Mouse (Mus musculus) heart, embryonic 16.5 days (tissue): Measurements from ENCODE around the gene Srpk1. TPM values are rescaled to one million over a fixed set of nuclear protein-coding genes. Genes with fewer than 3 reads are reported as not detected.

Experiments used
- ATAC-seq: fragments of 200-750 bp; cut with Nextera tagmentation; replicated peaks from 2 replicates; pipeline ENCODE4 v1.8.0; 2017; ENCODE audit warnings: moderate number of reproducible peaks; ENCODE audit not compliant: insufficient read depth, low FRiP score; ENCODE audit errors: extremely low read depth
- H3K27ac ChIP-seq: fragments of 300-500 bp; sonication (generic); 2 replicates; pipeline ENCODE4 v1.5.1; 2014; ENCODE audit warnings: mild to moderate bottlenecking, low read length, control low read depth, moderate library complexity
- H3K27me3 ChIP-seq: fragments of 300-500 bp; sonication (generic); 2 replicates; pipeline ENCODE4 v1.6.1; 2014; ENCODE audit warnings: low read length, mixed read lengths; ENCODE audit not compliant: control insufficient read depth, insufficient read depth
- H3K36me3 ChIP-seq: fragments of 300-500 bp; sonication (generic); 2 replicates; pipeline ENCODE4 v1.6.1; 2014; ENCODE audit not compliant: control insufficient read depth, insufficient read depth
- H3K4me1 ChIP-seq: fragments of 300-500 bp; sonication (generic); 2 replicates; pipeline ENCODE4 v1.6.1; 2014; ENCODE audit warnings: low read length, mixed read lengths; ENCODE audit not compliant: control insufficient read depth, insufficient read depth
- H3K4me2 ChIP-seq: fragments of 300-500 bp; sonication (generic); 2 replicates; pipeline ENCODE4 v1.6.1; 2014; ENCODE audit warnings: low read depth, mild to moderate bottlenecking, control low read depth, low read length
- H3K4me3 ChIP-seq: fragments of 300-500 bp; sonication (generic); 2 replicates; pipeline ENCODE4 v1.5.1; 2014; ENCODE audit warnings: mild to moderate bottlenecking, control low read depth, low read length
- H3K9ac ChIP-seq: fragments of 300-500 bp; sonication (generic); 2 replicates; pipeline ENCODE4 v1.6.1; 2014; ENCODE audit warnings: low read length, control low read depth
- H3K9me3 ChIP-seq: fragments of 300-500 bp; sonication (generic); replicated peaks from 2 replicates; pipeline ENCODE4 v1.6.1; 2016; ENCODE audit warnings: low read length; ENCODE audit not compliant: control insufficient read depth
- WGBS: fragments of 180-500 bp; shearing (Covaris S2); extraction: QIAGEN DNeasy Blood & Tissue Kit; methylation state at CpG from one replicate; pipeline ENCODE4 v1.1.7; 2014; 5-methylcytosine and 5-hydroxymethylcytosine counted together
- polyA plus RNA-seq: library from polyadenylated mRNA; unstranded; fragments of >200 nt; fragmentation: Nextera tagmentation; extraction: Ambion mirVana; gene quantifications from 2 replicates; pipeline ENCODE4 v1.2.1, GENCODE M21; 2015

Srpk1 gene
- polyA plus RNA-seq, 1 experiment from 2014 or later: 44.9 TPM

- Histone ChIP-seq H3K4me1 (peaks cover 15% of the 10 kb centered on the region), H3K27ac (no peak overlapping the region), H3K9ac (no peak overlapping the region), H3K36me3 (peaks cover 14% of the 10 kb centered on the region), H3K27me3 (no peaks in the 10 kb centered on the region), H3K9me3 (no peaks in the 10 kb centered on the region), H3K4me3 (no peak overlapping the region), H3K4me2 (no peak overlapping the region)
- WGBS: 95% methylated on average over 1 of the region's 1 CpGs
- ATAC-seq: no peak
Observed at GRCm38 (mm10) chr17:28618775-28619174, 3.7 kb downstream of the Srpk1 start.

GRCm38 (mm10) chr17:28618124-28618523 lies 4.4 kb downstream of the Srpk1 start:
- H3K27ac ChIP-seq: no peak overlapping the region
- H3K9me3 ChIP-seq: no peaks in the 10 kb centered on the region
- peaks cover 14% of the 10 kb centered on the region for H3K36me3 ChIP-seq
- H3K27me3 ChIP-seq: no peaks in the 10 kb centered on the region
- ATAC-seq: no peak
- peaks cover 15% of the 10 kb centered on the region for H3K4me1 ChIP-seq
- no peak overlapping the region for H3K4me2 ChIP-seq
- H3K4me3 ChIP-seq: no peak overlapping the region
- no peak overlapping the region for H3K9ac ChIP-seq
- 77% methylated on average over 7 of the region's 7 CpGs for WGBS

GRCm38 (mm10) chr17:28617636-28618035 lies 4.9 kb downstream of the Srpk1 start:
- no peak overlapping the region for H3K4me2 ChIP-seq
- no peaks in the 10 kb centered on the region for H3K27me3 ChIP-seq
- no peak overlapping the region for H3K27ac ChIP-seq
- peaks cover 14% of the 10 kb centered on the region for H3K4me1 ChIP-seq
- no peak for ATAC-seq
- peaks cover 14% of the 10 kb centered on the region for H3K36me3 ChIP-seq
- WGBS: 83% methylated on average over 10 of the region's 10 CpGs
- H3K4me3 ChIP-seq: no peak overlapping the region
- no peak overlapping the region for H3K9ac ChIP-seq
- H3K9me3 ChIP-seq: no peaks in the 10 kb centered on the region

GRCm38 (mm10) chr17:28615332-28615731 lies 7.2 kb downstream of the Srpk1 start:
- H3K27me3 ChIP-seq: no peaks in the 10 kb centered on the region
- no peak for ATAC-seq
- no peak overlapping the region for H3K4me2 ChIP-seq
- H3K9me3 ChIP-seq: no peaks in the 10 kb centered on the region
- no peak overlapping the region for H3K4me3 ChIP-seq
- H3K27ac ChIP-seq: no peak overlapping the region
- peaks cover 14% of the 10 kb centered on the region for H3K36me3 ChIP-seq
- WGBS: 89% methylated on average over 4 of the region's 4 CpGs
- H3K9ac ChIP-seq: no peak overlapping the region
- H3K4me1 ChIP-seq: peaks cover 2% of the 10 kb centered on the region

- Histone ChIP-seq H3K36me3 (peaks cover 8% of the 10 kb centered on the region), H3K27me3 (no peaks in the 10 kb centered on the region), H3K4me3 (no peak overlapping the region), H3K4me2 (no peak overlapping the region), H3K27ac (no peak overlapping the region), H3K9ac (no peak overlapping the region), H3K9me3 (no peaks in the 10 kb centered on the region), H3K4me1 (no peaks in the 10 kb centered on the region)
- ATAC-seq: no peak
- 75% methylated on average over 6 of the region's 6 CpGs for WGBS
Observed at GRCm38 (mm10) chr17:28613096-28613495, 9.4 kb downstream of the Srpk1 start.

- 63% methylated on average over 2 of the region's 2 CpGs for WGBS
- Histone ChIP-seq H3K9ac (no peak overlapping the region), H3K27ac (no peak overlapping the region), H3K4me3 (no peak overlapping the region), H3K9me3 (no peaks in the 10 kb centered on the region), H3K4me1 (no peaks in the 10 kb centered on the region), H3K36me3 (peaks cover 12% of the 10 kb centered on the region), H3K4me2 (no peak overlapping the region), H3K27me3 (no peaks in the 10 kb centered on the region)
- no peak for ATAC-seq
Observed at GRCm38 (mm10) chr17:28612603-28613002, 9.9 kb downstream of the Srpk1 start.

GRCm38 (mm10) chr17:28609543-28609942 lies 13.0 kb downstream of the Srpk1 start:
- Histone ChIP-seq H3K9ac (no peak overlapping the region), H3K36me3 (peaks cover 16% of the 10 kb centered on the region), H3K4me2 (no peak overlapping the region), H3K9me3 (no peaks in the 10 kb centered on the region), H3K4me1 (no peaks in the 10 kb centered on the region), H3K27me3 (no peaks in the 10 kb centered on the region), H3K27ac (no peak overlapping the region), H3K4me3 (no peak overlapping the region)
- no peak for ATAC-seq
- WGBS: 67% methylated on average over 3 of the region's 3 CpGs

- no peaks in the 10 kb centered on the region for H3K4me1 ChIP-seq
- no peak for ATAC-seq
- H3K4me2 ChIP-seq: no peak overlapping the region
- H3K9ac ChIP-seq: no peak overlapping the region
- H3K9me3 ChIP-seq: no peaks in the 10 kb centered on the region
- H3K27me3 ChIP-seq: no peaks in the 10 kb centered on the region
- no peak overlapping the region for H3K4me3 ChIP-seq
- peaks cover 61% of the 10 kb centered on the region for H3K36me3 ChIP-seq
- H3K27ac ChIP-seq: no peak overlapping the region
- WGBS: 91% methylated on average over 9 of the region's 9 CpGs
Observed at GRCm38 (mm10) chr17:28601557-28602250, 20.8 kb downstream of the Srpk1 start.

GRCm38 (mm10) chr17:28600780-28601179 lies 21.7 kb downstream of the Srpk1 start:
- no peaks in the 10 kb centered on the region for H3K4me1 ChIP-seq
- no peak overlapping the region for H3K9ac ChIP-seq
- no peak overlapping the region for H3K4me3 ChIP-seq
- no peaks in the 10 kb centered on the region for H3K27me3 ChIP-seq
- no peak for ATAC-seq
- 82% methylated on average over 5 of the region's 5 CpGs for WGBS
- no peak overlapping the region for H3K27ac ChIP-seq
- no peak overlapping the region for H3K4me2 ChIP-seq
- H3K36me3 ChIP-seq: peaks cover 70% of the 10 kb centered on the region
- no peaks in the 10 kb centered on the region for H3K9me3 ChIP-seq
